Mouse (Mus musculus) CD4-positive, CD25-positive, alpha-beta regulatory T cell (primary cell): Measurements from ENCODE around the gene Kalrn. TPM values are rescaled to one million over a fixed set of nuclear protein-coding genes. Genes with fewer than 3 reads are reported as not detected.

Experiments
- polyA plus RNA-seq: library from polyadenylated mRNA; unstranded; fragments of 100-300 nt; shearing (Covaris generic); gene quantifications from one replicate; pipeline ENCODE4 v1.2.1, GENCODE M21; 2017

The Kalrn gene
- 1.1 TPM for polyA plus RNA-seq

DNA sequence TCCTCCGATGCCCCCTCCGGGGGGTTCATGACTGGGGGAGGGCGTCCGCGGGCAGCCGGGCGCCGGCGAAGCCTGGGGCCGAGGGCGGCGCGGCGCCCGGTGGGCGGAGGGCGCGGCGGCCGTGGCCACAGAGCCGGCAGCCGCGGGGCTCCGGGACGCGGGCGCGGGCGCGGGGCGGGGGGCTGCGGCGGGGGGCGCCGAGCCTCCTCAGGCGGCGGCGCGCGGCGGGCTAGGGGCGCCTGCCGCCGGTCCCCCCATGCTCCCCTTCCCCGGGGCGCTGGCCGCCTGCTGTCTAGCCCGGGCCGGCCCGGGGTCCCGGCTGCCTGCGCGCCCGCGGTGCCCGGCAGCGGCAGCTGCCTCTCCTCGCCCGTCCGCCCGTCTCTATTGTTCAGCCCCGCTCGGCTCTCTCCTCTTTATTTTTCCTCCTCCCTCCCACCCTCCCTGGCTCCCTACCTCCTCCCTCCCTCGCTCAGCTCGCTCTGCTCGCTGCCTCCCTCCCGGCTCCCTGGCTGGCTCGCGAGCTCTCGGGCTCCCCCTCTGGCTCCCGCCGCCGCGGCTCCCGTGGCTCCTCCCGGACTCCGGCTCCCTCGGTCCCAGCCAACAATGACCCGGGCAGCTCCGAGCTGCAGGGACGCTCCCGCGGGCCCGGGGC lies at the start of gene Kalrn:
Gene Kalrn (minus strand): TSS at position 382 of the 652 bp plus-strand sequence.

DNA sequence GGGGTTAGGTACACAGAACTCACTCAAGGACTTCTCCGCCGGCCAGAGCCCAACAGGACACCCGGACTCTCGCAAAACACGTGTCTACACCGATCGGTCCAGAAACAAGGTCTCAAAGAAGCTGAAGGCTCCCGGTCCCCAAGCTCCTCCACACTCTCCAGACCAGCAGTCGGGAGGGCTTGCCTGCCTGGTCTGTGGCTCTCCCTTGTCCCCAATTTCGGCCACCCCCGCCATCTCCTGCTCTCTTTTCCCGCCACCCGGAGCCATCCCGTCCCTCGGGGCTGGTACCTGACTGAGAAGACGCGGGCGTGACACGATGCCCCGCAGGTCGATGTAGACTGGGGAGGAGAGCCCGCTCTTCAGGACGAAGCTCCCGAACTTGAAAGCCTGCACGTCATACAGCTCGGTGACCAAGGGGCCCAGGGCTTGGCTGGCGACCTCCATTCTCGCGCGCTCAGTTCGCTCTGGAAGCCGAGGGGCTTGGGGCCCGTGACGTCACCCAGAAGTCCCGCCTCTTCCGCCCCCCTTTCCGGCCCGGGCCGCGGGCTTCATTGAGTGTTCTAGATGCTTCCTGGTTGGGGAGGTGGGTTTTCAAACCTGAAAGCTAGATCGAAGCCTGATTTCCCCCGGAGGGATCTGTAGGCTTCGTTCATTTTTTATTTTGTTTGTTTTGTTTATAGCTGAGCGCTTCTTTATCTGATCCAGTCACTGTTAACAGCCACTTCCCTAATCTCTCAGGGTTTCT lies 606.6 kb downstream of the Kalrn start, which contains the start of gene Umps:
Gene Umps (minus strand): TSS at position 501 of the 745 bp plus-strand sequence.

Other genes starting within 250 kb of the Kalrn start
- not detected for gene Ropn1, start 76.4 kb upstream of the Kalrn start, polyA plus RNA-seq
- 3.5 TPM for gene Ccdc14, start 117.1 kb upstream of the Kalrn start, polyA plus RNA-seq
- gene Mylk, start 171.7 kb upstream of the Kalrn start, polyA plus RNA-seq: 0.08 TPM